Mouse (Mus musculus) erythroblast, embryonic 14.5 days (primary cell): ENCODE results near the gene Bahcc1.

Source experiments
- GATA1 ChIP-seq: IDR thresholded peaks from 2 replicates; pipeline ENCODE4 v1.6.1; 2012; ENCODE audit warnings: low read length, inconsistent platforms, mixed read lengths
- TAL1 ChIP-seq: IDR thresholded peaks from 3 replicates; pipeline ENCODE4 v1.6.1; 2012; ENCODE audit warnings: low read length, inconsistent platforms, mixed read lengths

GRCm38 (mm10) chr11:120304350-120304694 is 71.6 kb downstream of the Bahcc1 start:
- TF ChIP-seq TAL1 (no peak), GATA1 (no peak)
